Mouse (Mus musculus): ENCODE results near the gene Cadps.

DNA sequence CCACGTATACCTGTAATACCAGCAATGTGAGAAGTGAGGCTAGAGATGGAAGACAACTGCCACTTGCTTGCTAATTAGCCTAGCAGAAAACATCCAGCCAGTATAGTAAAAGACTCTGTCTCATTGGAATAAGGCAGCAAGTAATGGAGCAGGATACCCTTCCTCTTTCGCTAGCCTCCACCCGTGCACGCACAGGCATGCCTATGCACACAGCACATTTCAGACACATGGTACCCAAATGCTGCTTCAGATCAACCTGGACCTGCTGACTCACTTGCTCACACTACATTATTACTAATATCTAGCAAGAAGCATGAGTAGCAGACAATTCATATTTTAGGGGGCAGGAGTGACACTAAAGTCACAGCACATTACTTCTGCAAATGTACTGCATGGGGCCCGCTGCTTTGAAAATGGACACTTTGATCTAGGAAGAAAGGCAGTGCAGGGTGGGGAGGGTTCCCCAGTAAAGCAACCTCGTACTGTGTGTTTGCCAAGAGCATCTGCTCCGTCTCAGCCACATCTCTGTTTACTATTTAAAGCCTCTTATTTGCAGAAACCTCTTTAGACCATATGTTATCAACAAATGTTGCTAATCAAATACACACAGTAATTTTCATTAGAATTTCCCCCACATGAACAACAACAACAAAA lies 263.8 kb downstream of the Cadps start:
- no peak for TF ChIP-seq POLR2A (IDR thresholded peaks at IDR 0.05; ENCODE audit: control insufficient read depth, extremely low read depth, insufficient read depth, low read length, poor library complexity)
- no peak for TF ChIP-seq CTCF (IDR thresholded peaks at IDR 0.05; ENCODE audit: borderline replicate concordance, control insufficient read depth, extremely low read depth, insufficient read depth, low read length, poor library complexity)
